Mouse (Mus musculus) liver, embryonic 11.5 days (tissue): Measurements from ENCODE around the gene Tor1aip1. TPM values are rescaled to one million over a fixed set of nuclear protein-coding genes. Genes with fewer than 3 reads are reported as not detected.

Experiments used
- ATAC-seq: fragments of 200-750 bp; cut with Nextera tagmentation; replicated peaks from 2 replicates; pipeline ENCODE4 v1.8.0; 2017; ENCODE audit warnings: moderate number of reproducible peaks, mild to moderate bottlenecking, moderate TSS enrichment, moderate library complexity; ENCODE audit not compliant: low FRiP score
- DNase-seq: peaks from one replicate; pipeline ENCODE4 v3.0.0-alpha.2; 2017; ENCODE audit warnings: low spot score
- H3K27ac ChIP-seq: fragments of 300-500 bp; sonication (generic); 2 replicates; pipeline ENCODE4 v1.5.1; 2014; ENCODE audit warnings: mild to moderate bottlenecking, low read depth, low read length, control low read depth
- H3K27me3 ChIP-seq: fragments of 300-500 bp; sonication (generic); replicated peaks from 2 replicates; pipeline ENCODE4 v1.6.1; 2014; ENCODE audit warnings: low read length, mixed read lengths; ENCODE audit not compliant: control insufficient read depth, insufficient read depth
- H3K36me3 ChIP-seq: fragments of 300-500 bp; sonication (generic); 2 replicates; pipeline ENCODE4 v1.6.1; 2014; ENCODE audit warnings: mild to moderate bottlenecking, low read length, moderate library complexity, mixed read lengths; ENCODE audit not compliant: control insufficient read depth, insufficient read depth
- H3K4me1 ChIP-seq: fragments of 300-500 bp; sonication (generic); replicated peaks from 2 replicates; pipeline ENCODE4 v1.6.1; 2014; ENCODE audit warnings: low read length, mixed read lengths; ENCODE audit not compliant: control insufficient read depth, insufficient read depth
- H3K4me2 ChIP-seq: fragments of 300-500 bp; sonication (generic); 2 replicates; pipeline ENCODE4 v1.6.1; 2014; ENCODE audit warnings: mild to moderate bottlenecking, control low read depth, moderate library complexity
- H3K4me3 ChIP-seq: fragments of 300-500 bp; sonication (generic); 2 replicates; pipeline ENCODE4 v1.5.1; 2014; ENCODE audit warnings: low read depth, low read length, control low read depth
- H3K9ac ChIP-seq: fragments of 300-500 bp; sonication (generic); 2 replicates; pipeline ENCODE4 v1.6.1; 2014; ENCODE audit warnings: low read depth, low read length, control low read depth
- H3K9me3 ChIP-seq: fragments of 300-500 bp; sonication (generic); 2 replicates; pipeline ENCODE4 v1.6.1; 2016; ENCODE audit warnings: low read length, inconsistent platforms, mixed read lengths; ENCODE audit not compliant: control insufficient read depth
- WGBS: fragments of 180-500 bp; shearing (Covaris S2); extraction: QIAGEN DNeasy Blood & Tissue Kit; methylation state at CpG from one replicate; pipeline ENCODE4 v1.1.7; 2014; 5-methylcytosine and 5-hydroxymethylcytosine counted together
- polyA plus RNA-seq: library from polyadenylated mRNA; unstranded; fragments of >200 nt; fragmentation: Nextera tagmentation; extraction: Ambion mirVana; gene quantifications from 2 replicates; pipeline ENCODE4 v1.2.1, GENCODE M21; 2014

Tor1aip1 gene
- polyA plus RNA-seq, 1 experiment from 2014 or later: 29.3 TPM

- Histone ChIP-seq H3K4me2 (no peak overlapping the region), H3K4me3 (no peak overlapping the region), H3K36me3 (no peaks in the 10 kb centered on the region), H3K9me3 (no peaks in the 10 kb centered on the region), H3K9ac (no peak overlapping the region), H3K4me1 (no peaks in the 10 kb centered on the region), H3K27ac (no peak overlapping the region), H3K27me3 (no peaks in the 10 kb centered on the region)
- WGBS: 39% methylated on average over 2 of the region's 2 CpGs
- DNase-seq: no peak
- ATAC-seq: no peak
These were observed 46.9 kb downstream of the Tor1aip1 start for GRCm38 (mm10) chr1:155989387-155989786.

GRCm38 (mm10) chr1:155987625-155988024, 48.7 kb downstream of the Tor1aip1 start:
- Histone ChIP-seq H3K4me1 (no peaks in the 10 kb centered on the region), H3K27me3 (no peaks in the 10 kb centered on the region)

GRCm38 (mm10) chr1:155974931-155975330, 61.3 kb downstream of the Tor1aip1 start:
- H3K4me3 ChIP-seq: no peak overlapping the region; the same call in 1 of the 2 replicates
- DNase-seq: no peak
- peaks cover 14% of the 10 kb centered on the region for H3K4me1 ChIP-seq
- peak overlapping the region; percentile 89 for H3K4me2 ChIP-seq
- no peak overlapping the region for H3K27ac ChIP-seq
- H3K27me3 ChIP-seq: no peaks in the 10 kb centered on the region
- ATAC-seq: no peak
- no peak overlapping the region for H3K9ac ChIP-seq
- H3K9me3 ChIP-seq: no peaks in the 10 kb centered on the region
- 33% methylated on average over 2 of the region's 2 CpGs for WGBS
- no peaks in the 10 kb centered on the region for H3K36me3 ChIP-seq

More at GRCm38 (mm10) chr1:155987625-155988024, 48.7 kb downstream of the Tor1aip1 start:
- DNase-seq: no peak
- H3K4me2 ChIP-seq: no peak overlapping the region
- no peak overlapping the region for H3K4me3 ChIP-seq
- H3K9ac ChIP-seq: no peak overlapping the region
- WGBS: 76% methylated on average over 2 of the region's 2 CpGs
- H3K27ac ChIP-seq: no peak overlapping the region
- ATAC-seq: no peak
- no peaks in the 10 kb centered on the region for H3K9me3 ChIP-seq
- no peaks in the 10 kb centered on the region for H3K36me3 ChIP-seq

- Histone ChIP-seq H3K4me2 (peak overlapping the region; percentile 89), H3K27ac (peak overlapping the region; percentile 88), H3K27me3 (no peaks in the 10 kb centered on the region), H3K4me1 (peaks cover 14% of the 10 kb centered on the region), H3K9me3 (no peaks in the 10 kb centered on the region), H3K9ac (peak overlapping the region; percentile 80), H3K4me3 (peak overlapping the region; percentile 99), H3K36me3 (no peaks in the 10 kb centered on the region)
- DNase-seq (peak; percentile 36), ATAC-seq (peak; percentile 13)
- WGBS: 6% methylated on average over 19 of the region's 19 CpGs
These were observed 62.4 kb downstream of the Tor1aip1 start for GRCm38 (mm10) chr1:155973719-155974379.

GRCm38 (mm10) chr1:155973068-155973718, 63.1 kb downstream of the Tor1aip1 start, which contains the start of gene Cep350:
Cep350 (minus strand) TSS chr1:155973255.
- peak within 1 kb of the TSS; percentile 99 for H3K9ac ChIP-seq
- H3K4me3 ChIP-seq: peak within 1 kb of the TSS; percentile 99
- no peaks in the 10 kb centered on the region for H3K36me3 ChIP-seq
- H3K27ac ChIP-seq: peak within 1 kb of the TSS; percentile 92
- H3K4me2 ChIP-seq: peak within 1 kb of the TSS; percentile 89
- peaks cover 14% of the 10 kb centered on the region for H3K4me1 ChIP-seq
- peak; percentile 98 for ATAC-seq
- DNase-seq: peak; percentile 97
- H3K9me3 ChIP-seq: no peaks in the 10 kb centered on the region
- under 1% methylated on average over 57 of the region's 57 CpGs for WGBS
- no peaks in the 10 kb centered on the region for H3K27me3 ChIP-seq

GRCm38 (mm10) chr1:155972146-155973067, 63.9 kb downstream of the Tor1aip1 start:
- Histone ChIP-seq H3K4me3 (peak overlapping the region; percentile 99), H3K27me3 (no peaks in the 10 kb centered on the region), H3K9me3 (no peaks in the 10 kb centered on the region), H3K36me3 (0 out of 2 replicates have a peak, but pooled peaks cover 2% of the 10 kb centered on the region), H3K9ac (peak overlapping the region; percentile 99), H3K27ac (peak overlapping the region; percentile 92), H3K4me1 (peaks cover 14% of the 10 kb centered on the region), H3K4me2 (peak overlapping the region; percentile 88)
- WGBS: 2% methylated on average over 50 of the region's 51 CpGs
- ATAC-seq (peak; percentile 58), DNase-seq (no peak)

Other genes starting within 250 kb of the Tor1aip1 start
- gene Qsox1, start 223.6 kb downstream of the Tor1aip1 start, polyA plus RNA-seq: 22.4 and 26.3 TPM in 2 replicates
- gene Cep350, start 63.2 kb downstream of the Tor1aip1 start, polyA plus RNA-seq: 4.9 and 5.6 TPM in 2 replicates
- 92.8 and 104 TPM in 2 replicates for gene Tor1aip2, start 1.1 kb downstream of the Tor1aip1 start, polyA plus RNA-seq
- gene Fam163a, start 168.5 kb upstream of the Tor1aip1 start, polyA plus RNA-seq: 0.26 and 0.43 TPM in 2 replicates